8 mouse cellular contexts compared by ENCODE assay signal in the genomic region with DNA sequence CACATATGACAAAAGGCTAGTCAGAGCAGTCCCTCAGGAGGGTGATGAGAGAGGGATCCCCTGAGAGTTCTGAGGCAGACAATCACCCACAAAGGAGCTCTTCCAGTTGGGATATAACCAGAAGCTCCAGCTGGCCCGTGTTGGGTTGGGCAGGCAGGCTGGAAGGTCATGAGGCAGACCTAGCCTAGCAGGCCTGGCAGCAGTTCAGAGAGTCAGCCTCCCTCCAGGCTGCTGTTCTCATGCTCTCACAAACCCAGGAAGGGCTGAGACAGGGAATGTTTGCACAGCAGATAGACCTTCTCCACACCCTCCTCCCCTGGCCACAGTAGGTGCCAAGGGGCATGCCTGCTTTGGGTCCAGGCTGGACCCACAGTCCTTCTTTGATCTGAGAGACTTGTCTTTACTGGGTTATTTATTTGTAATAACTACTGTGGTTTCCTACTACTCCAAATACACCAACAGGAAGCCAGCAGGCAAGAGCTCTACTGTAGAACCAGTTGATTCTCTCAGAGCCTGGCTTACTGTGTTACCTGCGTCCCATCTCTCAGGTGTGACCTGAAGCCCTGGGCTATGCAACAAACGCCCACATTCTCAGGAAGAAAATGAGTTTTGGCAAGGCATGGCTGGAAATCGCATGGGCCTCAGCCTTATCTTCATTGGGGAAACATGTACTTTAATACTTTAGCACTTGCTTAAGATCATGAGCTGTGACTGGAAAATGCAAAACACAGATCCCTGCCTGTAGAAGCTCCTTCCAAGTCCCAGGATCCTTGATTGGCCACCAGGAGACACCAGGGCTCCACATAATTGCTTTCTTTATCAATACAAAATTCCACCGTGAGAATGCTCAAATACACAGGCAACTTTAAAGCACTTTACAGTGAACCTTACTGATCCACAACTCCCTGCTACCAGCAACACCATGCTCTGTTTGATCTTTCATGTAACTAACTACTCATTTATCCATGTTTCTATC.
DNase-seq lines count a peak whose midpoint lies in the region; TF ChIP-seq lines count a peak whose summit lies in the region.

No protein-coding gene starts in this region.

- H3K27me3 ChIP-seq in myocyte (ENCODE audit: control insufficient read depth, insufficient read depth, insufficient read length): no peaks in the 10 kb centered on the region

- no peak overlapping the region for H3K27ac ChIP-seq in layer of hippocampus, adult 2 months

- peak; percentile 58 for DNase-seq in adrenal gland, postnatal 25 days
- peak; percentile 89 for DNase-seq in fibroblast of lung, adult 2 months (ENCODE audit: low read depth)
- peak; percentile 33 for DNase-seq in kidney, adult 11 months
- DNase-seq in layer of hippocampus, adult 2 months (ENCODE audit: low spot score in 2 of 2): no peak
- DNase-seq in thymus, postnatal 25 days: no peak
- DNase-seq in layer of hippocampus, adult 18-20 months (ENCODE audit: low spot score in 2 of 2): no peak
- no peak for DNase-seq in natural killer cell, adult 2 months (ENCODE audit: low spot score in 2 of 2)

- no peak for TF ChIP-seq POLR2A in myocyte (IDR thresholded peaks at IDR 0.05; ENCODE audit: insufficient read length, low read depth)

- H3K4me2 ChIP-seq in myocyte (ENCODE audit: low read depth): peak overlapping the region; percentile 28

- H3K79me2 ChIP-seq in myocyte (ENCODE audit: control insufficient read depth, insufficient read depth): no peaks in the 10 kb centered on the region

- no peak for TF ChIP-seq CTCF in layer of hippocampus, adult 2 months (conservative IDR thresholded peaks at IDR 0.05)

- H3K36me3 ChIP-seq in myocyte (ENCODE audit: control insufficient read depth, insufficient read depth): no peaks in the 10 kb centered on the region

- H3K4me3 ChIP-seq in myocyte: no peak overlapping the region
- no peak overlapping the region for H3K4me3 ChIP-seq in layer of hippocampus, adult 2 months

- H3ac ChIP-seq in myocyte (ENCODE audit: control insufficient read depth, insufficient read length): no peak overlapping the region

TF ChIP-seq in myocyte, 11 proteins besides CTCF, POLR2A, EP300 and RAD21:
- TF ChIP-seq MYOD1 (IDR thresholded peaks at IDR 0.05; ENCODE audit: control insufficient read depth in 1 of 3, insufficient read length in 2 of 3, low read depth in 2 of 3): peak in 2 of 3 experiments; percentile 20 to 65
- TF ChIP-seq E2F4 (IDR thresholded peaks at IDR 0.05; ENCODE audit: insufficient read depth): no peak
- peak; percentile 35 for TF ChIP-seq TCF12 (IDR thresholded peaks at IDR 0.05; ENCODE audit: insufficient read depth, poor library complexity, severe bottlenecking)
- TF ChIP-seq MYOG (IDR thresholded peaks at IDR 0.05; ENCODE audit: control insufficient read depth in 1 of 3, insufficient read depth in 1 of 3, insufficient read length in 2 of 3, low read depth in 2 of 3): peak in 1 of 3 experiments; percentile 76
TF ChIP-seq in myocyte: peak in this region for 3.

Comparison
In these comparisons a context has a peak if more than half of its experiments do, and no peak if none do; other contexts are left out.
1. DNase-seq: peak in adrenal gland, postnatal 25 days (single experiment), fibroblast of lung, adult 2 months (single experiment) and kidney, adult 11 months (single experiment); none in layer of hippocampus, adult 2 months (0 of 2), thymus, postnatal 25 days (single experiment), layer of hippocampus, adult 18-20 months (0 of 2) and natural killer cell, adult 2 months (0 of 2).